Mouse (Mus musculus) telencephalon, adult 2 months (tissue): Measurements from ENCODE around the gene Nr0b1.

Experiments
- DNase-seq: peaks from one replicate; pipeline ENCODE4 v3.0.0-alpha.2; 2011; ENCODE audit warnings: low read depth, low spot score

Gene Nr0b1

GRCm38 (mm10) chrX:86191614-86192419 lies at the start of gene Nr0b1:
Gene Nr0b1, plus strand, starts transcription at chrX:86191764.
- no peak for DNase-seq

- DNase-seq, result no peak
These were observed 4.3 kb upstream of the Nr0b1 start for GRCm38 (mm10) chrX:86187250-86187649.

- no peak for DNase-seq
These were observed 943 bp downstream of the Nr0b1 start for GRCm38 (mm10) chrX:86192420-86192994.

GRCm38 (mm10) chrX:86193386-86193785 lies 1.8 kb downstream of the Nr0b1 start:
- no peak for DNase-seq

GRCm38 (mm10) chrX:86237246-86237645 lies 45.7 kb downstream of the Nr0b1 start:
- DNase-seq, result no peak
